Mouse (Mus musculus) c-Kit-negative CD71-positive TER-119-positive erythroid progenitor cells, embryonic 14.5 days (primary cell): ENCODE data around the gene Tor3a.

Source experiments
- DNase-seq: peaks from one replicate; pipeline ENCODE4 v3.0.0-alpha.2; 2013; ENCODE audit warnings: low read depth, low spot score

Gene Tor3a

DNA sequence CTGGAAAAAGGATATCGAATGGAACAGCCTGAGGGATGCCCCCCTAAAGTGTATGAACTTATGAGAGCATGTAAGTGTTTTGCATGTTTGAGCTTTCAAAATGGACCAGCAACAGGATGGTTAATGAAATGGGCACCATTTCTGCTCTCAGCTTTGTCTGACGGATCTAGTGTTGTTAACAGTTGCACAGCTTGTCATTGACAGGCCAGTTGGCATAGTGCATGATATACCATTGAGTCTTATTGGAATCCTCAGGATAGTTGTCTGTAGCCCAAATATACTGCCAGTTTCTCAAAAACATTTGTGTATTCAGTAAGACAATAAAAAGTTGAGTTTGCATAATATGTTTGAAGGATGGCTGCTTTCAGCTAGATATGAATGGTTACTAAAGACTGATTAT lies 39.0 kb downstream of the Tor3a start:
- DNase-seq = no peak

DNA sequence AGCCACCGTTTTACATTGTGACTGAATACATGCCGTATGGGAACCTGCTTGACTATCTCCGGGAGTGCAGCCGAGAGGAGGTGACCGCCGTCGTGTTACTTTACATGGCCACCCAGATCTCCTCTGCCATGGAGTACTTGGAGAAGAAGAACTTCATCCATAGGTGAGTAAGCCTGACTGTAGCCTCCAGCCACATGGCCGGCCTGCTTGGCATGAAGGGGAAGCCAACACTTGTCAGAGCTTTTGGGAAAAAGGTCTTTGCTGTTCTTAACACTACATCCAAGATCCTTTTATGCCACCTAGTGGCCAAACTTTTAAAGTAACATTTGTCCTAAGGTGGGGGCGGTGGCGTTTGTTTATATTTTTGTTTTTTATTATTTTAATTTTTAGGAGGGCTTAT lies 41.1 kb downstream of the Tor3a start:
- DNase-seq = no peak

DNA sequence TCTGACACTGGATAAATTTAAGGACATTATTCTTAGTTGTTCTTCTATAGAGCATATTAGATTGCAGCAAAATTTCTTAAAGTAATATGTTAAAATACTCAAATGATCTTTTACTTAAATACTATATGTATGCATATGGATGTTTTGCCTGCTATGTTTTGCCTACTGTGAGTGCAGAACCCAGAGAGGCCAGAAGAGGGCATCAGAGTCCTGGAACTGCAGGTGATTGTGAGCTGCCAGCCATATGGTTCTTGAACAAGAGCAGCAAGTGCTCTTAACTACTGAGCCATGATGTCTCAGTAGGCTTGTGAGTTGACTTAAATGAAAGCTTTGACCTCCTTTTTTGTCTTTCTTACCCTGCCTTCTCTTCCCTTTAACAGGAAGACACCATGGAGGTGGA lies 43.2 kb downstream of the Tor3a start:
- no peak for DNase-seq

DNA sequence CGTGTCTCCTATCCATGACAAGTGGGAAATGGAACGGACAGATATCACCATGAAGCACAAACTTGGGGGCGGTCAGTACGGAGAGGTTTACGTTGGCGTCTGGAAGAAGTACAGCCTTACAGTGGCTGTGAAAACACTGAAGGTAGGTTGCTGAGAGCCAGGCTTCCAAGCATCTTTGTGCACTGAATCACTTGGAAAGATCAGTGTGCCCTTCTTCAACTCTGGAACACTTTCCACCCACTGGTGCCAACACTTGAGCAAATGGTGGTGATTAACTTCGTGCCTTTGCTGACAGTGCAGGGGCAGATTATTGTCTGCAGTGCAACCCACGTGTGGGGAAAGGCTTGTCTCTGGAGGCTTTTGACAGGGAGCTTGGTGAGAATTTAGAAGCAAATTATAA lies 44.2 kb downstream of the Tor3a start:
- DNase-seq = no peak

DNA sequence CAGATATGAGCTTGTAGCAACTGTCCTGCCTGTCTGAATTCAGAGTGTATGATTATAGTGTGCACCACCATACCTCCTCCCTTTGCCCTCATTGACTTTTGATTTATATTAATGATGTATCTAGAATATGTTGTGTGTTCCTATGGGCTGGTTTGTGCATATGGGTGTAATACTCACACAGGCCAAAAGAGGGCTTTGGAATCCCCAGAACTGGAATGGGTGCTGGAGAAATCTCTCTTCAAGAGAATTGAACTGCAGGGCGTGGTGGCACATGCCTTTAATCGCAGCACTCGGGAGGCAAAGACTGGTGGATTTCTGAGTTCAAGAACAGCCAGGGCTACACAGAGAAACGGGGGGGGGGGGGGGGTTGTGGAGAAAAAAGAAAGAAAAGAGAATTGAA lies 47.4 kb downstream of the Tor3a start:
- DNase-seq = no peak

DNA sequence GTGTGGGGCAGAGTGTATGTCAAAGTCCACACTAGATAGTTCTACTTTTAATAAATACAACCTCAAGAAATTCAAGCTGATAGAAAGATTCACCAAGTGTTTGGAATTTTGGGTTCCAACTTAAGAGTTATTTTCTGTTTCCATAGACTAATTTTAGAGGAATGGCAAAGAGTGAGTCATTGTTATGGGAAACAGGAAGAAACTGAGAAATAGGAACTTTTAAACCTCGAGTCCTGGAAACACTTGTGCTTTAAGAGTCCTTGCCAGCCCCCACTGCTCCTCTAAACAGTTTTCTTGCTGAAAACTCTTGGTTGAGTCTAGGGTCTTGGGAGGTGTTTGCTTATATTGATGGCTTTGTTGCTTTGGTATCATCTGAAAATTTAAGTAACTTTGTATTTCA lies 49.9 kb downstream of the Tor3a start:
- DNase-seq = no peak

DNA sequence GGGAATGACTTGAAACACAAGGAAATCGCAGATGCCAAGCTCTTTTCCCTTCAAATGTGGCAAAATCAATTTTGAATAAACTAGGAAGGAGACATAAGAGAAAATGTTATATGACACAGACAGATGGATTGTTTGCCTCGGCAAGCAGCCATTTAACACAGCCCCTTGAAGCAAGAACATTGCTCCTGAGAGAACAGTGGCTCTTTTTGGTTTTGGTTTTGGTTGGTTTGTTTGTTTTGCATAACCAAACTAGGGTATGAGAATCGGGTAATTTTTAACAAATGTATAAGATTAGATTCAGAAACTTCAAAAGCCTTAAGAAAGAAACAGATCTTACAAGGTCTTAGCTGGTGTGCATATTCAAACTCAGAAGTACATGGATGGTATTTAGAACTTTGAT lies 53.2 kb downstream of the Tor3a start:
- no peak for DNase-seq

DNA sequence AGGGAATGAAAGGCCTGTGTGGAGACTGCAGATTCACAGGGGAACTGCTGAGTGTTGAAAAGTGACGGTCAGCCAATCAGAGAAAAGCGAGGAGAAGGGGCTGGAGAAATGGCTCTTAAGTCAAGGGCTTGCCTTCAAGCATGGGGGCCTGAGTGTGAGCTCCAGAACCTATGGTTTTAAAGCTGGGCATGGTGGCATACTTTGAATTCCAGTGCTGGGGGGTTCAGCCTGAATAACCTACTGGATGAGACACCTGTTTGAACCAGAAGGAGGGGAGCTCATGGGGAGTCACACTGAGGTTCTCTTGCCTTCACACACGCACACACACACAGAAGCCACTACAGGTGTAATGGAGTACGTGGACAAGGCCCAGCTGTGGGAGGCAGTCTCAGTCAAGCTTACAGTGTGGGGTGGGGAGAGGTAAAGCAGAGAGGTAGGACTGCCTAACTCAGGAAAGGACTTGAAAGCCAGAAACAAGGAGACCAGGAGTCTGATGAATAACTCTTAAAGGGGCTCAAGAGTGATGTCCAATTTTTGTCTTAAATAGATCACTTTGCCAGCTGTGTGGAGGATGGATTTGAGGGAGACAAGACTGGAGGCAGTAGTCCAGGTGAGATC lies 53.8 kb downstream of the Tor3a start:
- no peak for DNase-seq

DNA sequence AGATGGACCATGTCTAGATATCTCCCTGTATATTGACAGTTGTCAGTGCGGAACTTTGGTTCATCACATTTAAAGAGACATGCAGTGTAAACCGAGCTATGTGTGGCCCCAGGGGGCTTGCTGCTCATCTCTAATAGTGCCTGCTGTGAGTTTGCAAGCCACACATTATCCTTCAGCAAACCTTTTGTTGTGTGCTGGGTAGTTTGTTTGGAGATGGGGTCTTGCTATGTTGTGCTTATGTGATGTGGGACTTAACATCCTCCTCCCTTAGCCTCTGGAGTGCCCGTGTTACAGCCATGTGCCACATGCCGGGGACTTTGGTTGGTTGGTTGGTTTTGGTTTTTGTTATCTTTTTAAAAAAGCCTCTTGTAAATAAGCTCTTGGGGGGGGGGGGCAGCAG lies 56.3 kb downstream of the Tor3a start:
- DNase-seq = no peak

DNA sequence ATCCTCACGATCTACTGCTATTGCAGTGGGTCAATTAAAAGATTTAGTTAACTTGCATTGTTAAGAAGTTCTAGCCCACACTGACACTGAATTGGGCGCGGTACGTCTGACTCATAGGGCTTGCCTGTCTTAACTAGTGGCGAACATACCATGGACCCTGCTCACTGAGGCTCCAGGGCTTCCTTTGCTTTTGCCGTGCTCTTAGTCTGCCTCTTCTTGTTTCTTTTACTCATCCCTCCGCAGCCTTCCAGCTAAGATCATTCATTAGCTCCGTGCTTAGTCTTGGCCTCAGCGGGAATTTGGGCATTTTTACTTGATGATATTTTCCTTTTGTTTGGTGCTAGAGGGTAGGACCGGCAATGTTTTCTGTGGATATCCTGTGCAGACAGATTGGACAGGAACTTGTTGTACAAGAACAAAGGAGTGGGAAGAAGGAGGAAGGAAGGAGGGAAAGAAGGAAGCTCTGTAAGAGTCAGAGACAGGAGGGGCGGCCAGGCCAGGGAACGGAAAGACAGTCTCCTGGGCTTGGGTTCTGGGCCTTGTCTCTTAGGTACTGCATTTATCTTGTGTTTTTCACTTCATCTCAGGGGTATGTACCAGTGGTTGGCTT lies 57.1 kb downstream of the Tor3a start:
- no peak for DNase-seq

DNA sequence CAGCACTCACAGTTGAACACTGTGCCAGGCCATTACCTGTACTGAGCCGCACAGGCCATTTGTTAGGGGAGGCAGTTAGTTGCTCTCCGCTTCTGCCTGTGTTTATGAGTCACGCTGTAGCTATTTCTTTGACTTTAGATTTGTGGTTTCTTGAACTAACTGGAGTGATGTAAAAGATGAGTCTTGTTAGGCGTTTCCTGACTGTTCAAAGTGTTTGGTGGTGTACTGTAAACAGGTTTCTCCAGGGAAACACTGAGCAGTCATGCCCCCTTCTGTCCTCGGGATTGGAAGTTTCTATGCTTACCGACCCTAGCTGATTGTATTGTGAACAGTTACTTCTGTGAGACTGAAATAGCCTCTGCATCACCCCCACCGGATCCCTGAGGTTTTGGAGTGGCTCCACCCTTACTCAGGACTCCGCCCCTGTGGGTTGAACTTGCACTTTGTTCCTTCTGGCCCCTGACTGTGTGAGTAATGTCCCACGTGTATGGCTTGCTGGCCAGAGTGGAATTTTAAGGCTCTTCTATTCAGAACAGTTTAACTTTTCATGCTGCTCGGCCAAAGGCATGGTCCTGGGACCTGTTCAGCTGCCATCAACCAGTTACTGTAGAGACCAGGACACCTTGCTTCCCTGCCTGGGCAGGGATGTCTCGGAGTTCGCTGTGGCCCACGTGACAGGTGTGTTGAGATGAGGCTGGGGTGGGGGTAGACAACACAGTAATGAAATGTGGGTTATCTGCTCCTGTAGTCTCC lies 58.6 kb downstream of the Tor3a start:
- DNase-seq = peak; percentile 26

DNA sequence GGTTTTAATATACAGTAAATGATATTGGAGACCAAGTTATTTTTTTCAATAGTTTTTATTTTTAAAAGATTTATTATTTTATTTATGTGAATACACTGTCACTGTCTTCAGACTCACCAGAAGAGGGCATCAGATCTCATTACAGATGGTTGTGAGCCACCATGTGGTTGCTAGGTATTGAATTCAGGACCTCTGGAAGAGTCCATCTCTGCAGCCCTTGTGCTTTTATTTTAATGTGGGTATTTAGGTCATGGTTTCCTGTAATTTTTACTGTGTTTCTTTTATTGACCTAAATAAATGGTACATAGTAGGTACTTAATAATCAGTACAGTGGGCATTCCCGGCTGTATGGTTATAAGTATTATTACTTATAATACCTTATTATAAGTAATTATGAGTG lies 59.4 kb downstream of the Tor3a start:
- no peak for DNase-seq

DNA sequence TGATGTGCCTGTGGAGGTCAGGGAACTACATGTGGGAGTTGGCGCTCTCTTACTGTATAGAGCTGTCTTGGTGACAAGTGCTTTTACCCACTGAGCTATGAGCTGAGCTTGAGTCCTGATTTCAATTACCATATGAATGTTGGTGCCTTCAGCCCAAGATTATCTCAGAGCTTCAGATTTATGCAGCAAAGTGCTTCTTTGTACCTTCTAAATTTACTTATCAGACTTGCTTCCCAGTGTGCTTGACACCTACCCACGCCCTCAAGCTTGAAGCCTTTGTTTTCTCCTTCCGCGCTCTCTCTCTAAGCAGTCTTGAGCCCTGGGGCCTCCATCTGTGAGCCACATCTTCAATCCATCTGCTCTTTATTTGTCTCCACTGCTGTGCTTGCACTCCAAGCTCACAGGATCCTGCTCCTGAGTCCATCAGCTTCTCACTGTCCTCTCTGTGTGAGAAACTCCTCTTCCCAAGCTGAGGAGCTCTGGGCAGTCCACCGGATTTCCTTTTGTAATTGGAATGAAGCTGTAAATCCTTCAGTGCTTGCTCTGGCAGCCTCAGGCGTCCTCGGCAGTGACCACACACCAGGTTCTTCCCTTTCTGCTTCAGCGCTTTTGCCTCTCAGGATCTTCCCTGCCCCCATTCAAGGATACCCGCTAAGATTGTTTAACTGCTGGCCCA lies 60.2 kb downstream of the Tor3a start:
- DNase-seq = no peak

DNA sequence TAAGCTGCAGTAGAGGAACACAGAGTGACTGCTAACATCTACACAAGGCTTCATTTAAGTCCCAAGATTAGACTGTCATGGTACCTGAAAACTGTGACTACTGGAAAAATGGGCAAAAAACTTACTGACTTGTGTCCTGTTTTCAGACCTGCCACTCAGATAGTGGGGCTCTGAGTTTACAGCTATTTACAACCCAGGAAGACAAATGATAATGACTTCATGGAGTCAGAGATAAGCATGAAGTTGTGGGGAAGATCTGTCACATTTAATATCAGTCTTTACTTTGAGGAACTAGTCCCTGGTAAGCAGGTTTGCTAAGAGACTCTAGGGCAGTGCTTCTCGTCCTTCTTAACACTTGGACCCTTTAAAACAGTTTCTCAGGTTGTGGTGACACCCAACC lies 63.9 kb downstream of the Tor3a start:
- DNase-seq = no peak

DNA sequence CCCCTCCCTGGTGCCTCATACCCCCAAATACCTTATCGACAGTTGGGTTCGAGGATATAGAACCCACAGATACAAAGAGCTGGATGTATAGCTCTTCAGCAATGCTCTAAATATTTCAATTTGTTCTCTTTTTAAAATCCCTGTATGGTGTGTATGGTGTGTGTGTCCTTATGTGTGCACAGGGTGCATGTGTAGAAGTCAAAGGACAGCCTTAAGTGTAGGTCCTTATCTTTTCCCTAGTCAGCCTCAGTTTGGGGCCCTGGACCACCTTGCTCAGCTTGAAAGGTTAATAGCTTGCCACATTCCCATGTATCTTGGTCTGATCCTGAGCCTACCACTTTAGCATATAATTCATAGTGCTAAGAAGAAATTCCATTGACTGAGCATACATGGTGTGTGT lies 65.7 kb downstream of the Tor3a start:
- no peak for DNase-seq

DNA sequence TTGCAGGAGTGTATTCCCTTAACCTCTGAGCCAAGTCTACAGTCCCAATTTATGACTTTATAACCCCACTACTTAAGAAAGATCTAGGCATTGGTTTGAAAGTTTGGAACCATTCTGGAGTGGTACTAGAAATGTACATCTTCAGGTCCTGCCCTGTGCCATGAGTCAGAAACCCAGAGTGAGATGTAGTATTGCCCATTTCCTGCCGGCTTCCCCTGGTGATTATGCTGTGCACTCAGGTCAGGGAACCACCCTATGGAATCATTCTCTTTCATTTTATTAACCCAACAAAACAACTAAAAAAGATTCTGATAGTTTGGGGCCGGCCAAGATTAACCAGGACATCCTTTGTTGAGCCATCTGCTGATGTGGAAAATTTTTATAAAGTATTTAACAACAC lies 68.2 kb downstream of the Tor3a start:
- DNase-seq = no peak

DNA sequence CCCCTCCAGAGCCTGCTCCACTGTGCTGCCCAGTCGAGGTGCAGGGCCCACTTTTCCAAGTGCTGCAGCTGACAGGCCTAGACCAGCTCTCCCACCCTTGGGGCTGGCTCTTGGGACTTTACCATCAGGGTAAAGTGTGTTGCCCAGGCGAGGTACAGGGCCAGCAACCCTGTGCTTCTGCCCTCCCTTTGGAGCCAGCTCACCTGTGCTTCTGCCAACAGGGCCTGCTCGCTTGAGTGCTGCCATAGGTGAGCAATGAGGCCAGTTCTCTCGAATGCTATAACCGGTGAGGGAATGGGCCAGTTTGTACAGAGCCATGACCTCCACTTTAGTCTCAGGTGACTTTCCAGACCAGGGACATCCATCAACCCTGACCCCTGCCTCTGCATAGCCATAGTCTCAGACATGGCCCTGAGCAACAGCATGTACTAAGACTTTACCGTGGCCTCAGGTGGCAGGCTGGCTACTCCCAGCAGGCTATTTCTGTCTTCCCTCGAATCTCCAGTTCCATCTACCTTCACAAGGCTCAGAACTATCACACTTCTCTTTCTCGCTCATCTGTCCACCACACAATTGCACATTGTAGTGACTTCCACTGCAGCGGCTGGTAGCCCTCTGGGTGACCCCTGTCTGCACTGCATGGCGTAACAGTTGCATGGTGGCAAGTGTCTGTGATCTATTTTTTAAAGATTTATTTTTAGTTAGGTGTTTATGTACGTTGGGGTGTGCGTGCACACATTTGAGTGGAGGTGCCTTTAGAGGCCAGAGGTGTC lies 68.9 kb downstream of the Tor3a start:
- DNase-seq = no peak
